Mouse (Mus musculus) hindbrain, embryonic 15.5 days (tissue): ENCODE results near the gene Dpy19l3. TPM values are rescaled to one million over a fixed set of nuclear protein-coding genes. Genes with fewer than 3 reads are reported as not detected.

Source experiments
- ATAC-seq: fragments of 200-750 bp; cut with Nextera tagmentation; 2 replicates; pipeline ENCODE4 v1.8.0; 2017; ENCODE audit warnings: low read depth, moderate number of reproducible peaks, moderate TSS enrichment; ENCODE audit not compliant: low FRiP score
- H3K27ac ChIP-seq: fragments of 300-500 bp; sonication (generic); replicated peaks from 2 replicates; pipeline ENCODE4 v1.5.1; 2015; ENCODE audit warnings: mild to moderate bottlenecking, inconsistent platforms
- H3K27me3 ChIP-seq: fragments of 300-500 bp; sonication (generic); 2 replicates; pipeline ENCODE4 v1.6.1; 2015; ENCODE audit warnings: control low read depth, inconsistent platforms
- H3K36me3 ChIP-seq: fragments of 300-500 bp; sonication (generic); 2 replicates; pipeline ENCODE4 v1.6.1; 2015; ENCODE audit warnings: control low read depth, inconsistent platforms
- H3K4me1 ChIP-seq: fragments of 300-500 bp; sonication (generic); replicated peaks from 2 replicates; pipeline ENCODE4 v1.6.1; 2015; ENCODE audit warnings: control low read depth, inconsistent platforms
- H3K4me2 ChIP-seq: fragments of 300-500 bp; sonication (generic); 2 replicates; pipeline ENCODE4 v1.6.1; 2015; ENCODE audit warnings: moderate library complexity, mild to moderate bottlenecking, inconsistent platforms
- H3K4me3 ChIP-seq: fragments of 300-500 bp; sonication (generic); 2 replicates; pipeline ENCODE4 v1.5.1; 2015; ENCODE audit warnings: mild to moderate bottlenecking, inconsistent platforms
- H3K9ac ChIP-seq: fragments of 300-500 bp; sonication (generic); 2 replicates; pipeline ENCODE4 v1.6.1; 2015; ENCODE audit warnings: inconsistent platforms
- H3K9me3 ChIP-seq: fragments of 300-500 bp; sonication (generic); 2 replicates; pipeline ENCODE4 v1.6.1; 2016; ENCODE audit warnings: control low read depth, inconsistent platforms
- WGBS: fragments of 180-500 bp; shearing (Covaris S2); methylation state at CpG from one replicate; pipeline ENCODE4 v1.1.7; 2015; 5-methylcytosine and 5-hydroxymethylcytosine counted together
- polyA plus RNA-seq: library from polyadenylated mRNA; unstranded; fragments of >200 nt; fragmentation: Nextera tagmentation; extraction: Ambion mirVana; gene quantifications from 2 replicates; pipeline ENCODE4 v1.2.1, GENCODE M21; 2015

The Dpy19l3 gene
- polyA plus RNA-seq, 1 experiment from 2014 or later: 39.5 TPM

DNA sequence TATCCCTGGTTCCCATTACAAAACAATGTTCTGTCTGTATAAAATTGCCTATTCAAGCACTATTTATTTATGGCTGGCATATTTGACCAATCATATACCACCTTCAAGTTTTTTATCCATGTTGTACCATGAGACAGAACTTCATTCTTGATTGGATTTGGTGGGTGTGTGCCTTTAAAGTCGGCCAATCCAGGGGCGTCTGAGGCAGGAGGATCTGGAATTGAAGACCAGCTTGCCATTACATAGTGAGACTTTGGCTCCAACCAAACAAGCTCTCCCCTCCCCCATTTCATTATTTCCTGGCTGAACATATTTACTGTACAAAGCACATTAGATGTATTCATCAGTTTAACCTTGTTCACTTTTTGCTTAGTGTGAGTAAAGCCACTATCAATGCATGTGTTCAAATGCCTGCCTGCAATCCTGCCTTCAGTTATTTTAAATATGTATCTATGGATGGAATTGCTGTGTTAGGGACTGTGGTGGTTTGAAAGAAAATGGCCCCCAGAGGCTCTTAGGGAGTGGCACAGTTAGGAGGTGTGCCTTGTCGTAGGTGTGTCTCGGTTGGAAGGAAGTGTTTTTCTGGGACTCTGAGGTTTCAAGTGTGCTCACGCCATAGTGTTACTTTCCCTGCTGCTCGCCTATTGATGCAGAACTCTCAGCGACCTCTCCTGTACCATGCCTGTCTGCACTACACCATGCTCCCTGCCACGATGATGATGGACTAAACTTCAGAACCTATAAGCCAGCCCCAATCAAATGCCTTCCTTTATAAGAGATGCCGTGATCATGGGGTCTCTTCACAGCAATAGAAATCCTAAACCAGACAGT, 105.8 kb downstream of the Dpy19l3 start:
- Histone ChIP-seq H3K36me3 (peaks cover 18% of the 10 kb centered on the region), H3K4me2 (no peak overlapping the region), H3K9ac (no peak overlapping the region), H3K27ac (no peak overlapping the region), H3K4me1 (peaks cover 13% of the 10 kb centered on the region), H3K4me3 (no peak overlapping the region), H3K27me3 (no peaks in the 10 kb centered on the region), H3K9me3 (no peaks in the 10 kb centered on the region)
- WGBS: 56% methylated on average over 9 of the region's 9 CpGs
- no peak for ATAC-seq

DNA sequence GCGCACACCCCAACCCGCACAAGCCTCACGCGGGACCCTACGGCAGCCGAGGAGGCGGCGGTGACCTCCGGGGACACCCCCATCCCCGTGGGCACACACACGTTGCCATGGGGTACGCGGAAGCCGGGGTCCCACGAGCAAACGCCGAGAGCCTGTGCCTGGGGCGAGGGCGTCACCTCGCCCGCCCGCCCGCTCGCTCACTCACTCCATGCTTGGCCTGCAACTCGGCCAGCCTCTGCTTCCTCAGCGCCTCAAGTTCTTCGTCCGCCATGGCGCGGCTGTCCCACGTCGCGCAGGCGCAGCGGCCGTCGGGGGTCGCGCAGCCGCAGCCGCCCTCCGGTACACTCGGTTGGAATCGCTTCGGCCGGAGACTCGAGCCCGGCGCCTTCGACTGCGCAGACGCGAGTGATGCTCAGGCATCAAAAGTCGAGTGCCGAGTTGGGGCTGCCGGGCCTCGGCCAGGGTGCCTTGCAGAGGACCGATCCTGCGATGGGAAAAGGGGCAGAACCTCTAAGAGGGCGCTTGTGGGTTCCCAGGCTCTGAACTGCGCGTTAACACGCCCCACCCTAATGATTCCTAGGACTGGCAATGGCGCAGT, 107.1 kb downstream of the Dpy19l3 start, which contains the start of gene Pdcd5:
TSS of gene Pdcd5 (minus strand) at position 421 of the 598 bp plus-strand sequence.
- Histone ChIP-seq H3K4me3 (peak within 1 kb of the TSS; percentile 97), H3K4me2 (peak within 1 kb of the TSS; percentile 67), H3K36me3 (peaks cover 31% of the 10 kb centered on the region), H3K9me3 (no peaks in the 10 kb centered on the region), H3K27me3 (no peaks in the 10 kb centered on the region), H3K4me1 (peaks cover 13% of the 10 kb centered on the region), H3K9ac (peak within 1 kb of the TSS; percentile 76), H3K27ac (peak within 1 kb of the TSS; percentile 85)
- peak; percentile 94 for ATAC-seq
- under 1% methylated on average over 64 of the region's 64 CpGs for WGBS

DNA sequence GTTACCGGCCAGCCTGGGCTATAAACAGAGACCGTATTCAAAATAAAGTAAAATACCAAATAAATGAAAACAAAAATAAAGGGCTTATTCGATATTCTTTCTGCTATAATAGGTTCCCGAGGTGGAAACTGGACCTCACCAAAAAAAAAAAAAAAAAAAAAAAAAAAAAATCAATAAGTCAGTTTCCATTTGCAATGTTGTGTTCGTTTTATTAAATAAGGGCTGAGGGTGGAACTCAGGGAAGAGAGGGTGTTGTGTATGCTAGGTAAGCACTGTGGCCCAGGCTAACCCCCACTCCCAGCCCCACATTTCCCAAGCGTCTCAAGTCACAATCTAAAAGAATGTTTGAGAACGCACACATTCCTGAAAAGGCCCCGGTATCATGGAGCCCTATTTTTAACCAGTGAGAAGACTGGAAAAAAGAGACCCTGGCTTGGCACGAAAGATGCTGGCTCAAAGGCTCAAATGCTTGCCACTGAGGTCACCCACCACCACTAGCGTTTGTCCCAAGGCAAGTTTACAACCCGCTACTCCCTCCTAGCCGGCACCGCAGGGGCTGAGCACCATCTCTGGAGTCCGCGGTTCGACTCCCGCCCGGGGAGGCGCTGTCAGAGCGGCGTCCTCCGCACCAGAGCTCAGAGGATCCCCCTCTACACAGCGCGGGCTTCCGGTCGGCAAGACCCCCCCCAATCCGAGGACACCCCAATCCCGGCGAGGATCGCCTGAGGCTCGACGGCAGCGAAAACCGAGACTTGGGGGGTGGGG, 107.8 kb downstream of the Dpy19l3 start:
- H3K4me1 ChIP-seq: peaks cover 13% of the 10 kb centered on the region
- H3K27ac ChIP-seq: peak overlapping the region; percentile 85
- H3K9me3 ChIP-seq: no peaks in the 10 kb centered on the region
- peak; percentile 30 for ATAC-seq
- peaks cover 36% of the 10 kb centered on the region for H3K36me3 ChIP-seq
- 10% methylated on average over 34 of the region's 34 CpGs for WGBS
- peak overlapping the region; percentile 67 for H3K4me2 ChIP-seq
- peak overlapping the region; percentile 97 for H3K4me3 ChIP-seq
- H3K27me3 ChIP-seq: no peaks in the 10 kb centered on the region
- H3K9ac ChIP-seq: peak overlapping the region; percentile 76

GRCm38 (mm10) chr7:35640072-35640471, 114.2 kb downstream of the Dpy19l3 start:
- no peak for ATAC-seq
- H3K4me2 ChIP-seq: no peak overlapping the region
- no peak overlapping the region for H3K4me3 ChIP-seq
- WGBS: 88% methylated on average over 6 of the region's 6 CpGs
- H3K4me1 ChIP-seq: no peaks in the 10 kb centered on the region
- no peak overlapping the region for H3K27ac ChIP-seq
- H3K27me3 ChIP-seq: no peaks in the 10 kb centered on the region
- no peaks in the 10 kb centered on the region for H3K9me3 ChIP-seq
- peaks cover 74% of the 10 kb centered on the region for H3K36me3 ChIP-seq
- no peak overlapping the region for H3K9ac ChIP-seq

DNA sequence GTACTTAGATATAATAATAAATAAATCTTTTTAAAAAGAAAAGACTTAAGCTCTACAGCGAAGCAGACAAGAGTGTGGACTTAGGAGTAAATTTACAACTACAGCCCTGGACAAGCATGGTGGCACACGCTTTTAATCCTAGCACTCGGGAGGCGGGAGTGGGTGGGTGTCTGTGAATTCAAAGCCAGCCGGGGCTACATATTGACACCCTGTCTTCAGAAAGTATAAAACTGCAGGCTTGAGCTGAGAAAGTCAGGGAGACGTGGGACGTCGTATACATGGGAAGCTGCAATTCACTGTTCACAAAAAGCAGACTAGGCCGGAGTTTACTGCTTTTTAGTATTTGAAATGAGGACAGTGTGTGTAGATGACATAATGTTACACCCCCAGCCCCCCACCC, 117.4 kb downstream of the Dpy19l3 start:
- Histone ChIP-seq H3K4me2 (no peak overlapping the region), H3K9me3 (no peaks in the 10 kb centered on the region), H3K36me3 (peaks cover 60% of the 10 kb centered on the region), H3K4me3 (no peak overlapping the region), H3K4me1 (no peaks in the 10 kb centered on the region), H3K9ac (no peak overlapping the region), H3K27ac (no peak overlapping the region), H3K27me3 (no peaks in the 10 kb centered on the region)
- no peak for ATAC-seq
- 97% methylated on average over 9 of the region's 9 CpGs for WGBS

- WGBS: 71% methylated on average over 6 of the region's 6 CpGs
- H3K27me3 ChIP-seq: no peaks in the 10 kb centered on the region
- no peak overlapping the region for H3K9ac ChIP-seq
- H3K4me2 ChIP-seq: no peak overlapping the region
- no peak overlapping the region for H3K27ac ChIP-seq
- H3K4me1 ChIP-seq: no peaks in the 10 kb centered on the region
- no peak overlapping the region for H3K4me3 ChIP-seq
- no peaks in the 10 kb centered on the region for H3K9me3 ChIP-seq
- H3K36me3 ChIP-seq: peaks cover 58% of the 10 kb centered on the region
- no peak for ATAC-seq
Measured at GRCm38 (mm10) chr7:35636229-35636628, 118.0 kb downstream of the Dpy19l3 start.

Other genes starting within 250 kb of the Dpy19l3 start
- gene Tdrd12, start 216.7 kb downstream of the Dpy19l3 start, polyA plus RNA-seq: 0.73 and 1.1 TPM in 2 replicates
- 99.8 and 99.9 TPM in 2 replicates for gene Nudt19, start 198.2 kb downstream of the Dpy19l3 start, polyA plus RNA-seq
- gene Rgs9bp, start 168.9 kb downstream of the Dpy19l3 start, polyA plus RNA-seq: 0.03 and 0.14 TPM in 2 replicates
- 19.0 and 20.2 TPM in 2 replicates for gene Ankrd27, start 168.2 kb downstream of the Dpy19l3 start, polyA plus RNA-seq
- 234 and 241 TPM in 2 replicates for gene Pdcd5, start 106.9 kb downstream of the Dpy19l3 start, polyA plus RNA-seq
- gene Zfp507, start 48.5 kb upstream of the Dpy19l3 start, polyA plus RNA-seq: 12.8 and 15.1 TPM in 2 replicates